Mouse (Mus musculus) G1E (cell line): ENCODE measurements around the gene Nell2.

Experiments
- CTCF ChIP-seq: IDR thresholded peaks from 2 replicates; pipeline ENCODE4 v1.5.1; 2012; ENCODE audit warnings: low read depth, low read length, inconsistent platforms, mixed read lengths
- GATA1 ChIP-seq: IDR thresholded peaks from 2 replicates; pipeline ENCODE4 v1.6.1; 2012; ENCODE audit warnings: borderline replicate concordance, low read length, inconsistent platforms, mixed read lengths

DNA sequence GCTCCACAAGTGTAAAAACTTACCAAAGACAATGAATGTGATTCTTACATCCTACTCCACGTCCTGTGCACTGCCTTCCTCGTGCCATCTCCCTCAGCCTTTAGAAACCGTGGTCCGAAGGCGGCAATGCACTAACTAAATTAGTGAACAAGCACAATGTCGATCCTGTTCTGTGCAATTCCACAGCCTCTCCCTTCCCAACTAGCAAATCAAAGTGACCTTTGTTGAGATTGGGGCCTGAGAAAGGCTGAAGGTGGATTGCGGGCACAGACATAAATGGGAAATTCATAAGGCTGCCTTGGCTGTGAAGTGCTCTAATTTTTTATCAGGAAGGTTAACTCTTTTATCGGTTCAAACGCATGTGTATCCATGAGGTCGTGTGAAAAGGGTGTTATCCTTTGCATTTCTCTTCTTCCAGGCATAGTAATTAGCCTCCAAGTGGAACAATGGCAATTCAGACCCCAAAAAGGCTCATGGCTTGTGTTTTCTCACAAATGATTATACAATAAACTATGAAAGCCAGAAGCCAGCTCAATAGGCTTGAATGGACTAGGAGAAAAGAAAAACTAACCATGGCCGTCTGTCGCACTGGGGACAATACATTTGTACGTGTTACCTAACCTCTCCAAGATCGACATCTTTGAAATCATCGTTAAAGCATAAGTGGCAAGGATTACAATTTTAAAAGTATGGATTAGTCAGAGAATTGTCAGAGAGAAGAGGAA is 106.0 kb downstream of the Nell2 start:
- TF ChIP-seq CTCF, result no peak
- TF ChIP-seq GATA1, result no peak
